Mouse (Mus musculus): Measurements from ENCODE around the gene Brms1.

GRCm38 (mm10) chr19:5098363-5099143, 57.4 kb downstream of the Brms1 start, which contains the start of gene Cnih2:
- TF ChIP-seq POLR2A (IDR thresholded peaks at IDR 0.05; ENCODE audit: insufficient read depth, low read depth, low read length) (peak; percentile 32; the same call in 1 of the 2 replicates), CTCF (IDR thresholded peaks at IDR 0.05) (no peak), EP300 (IDR thresholded peaks at IDR 0.05; ENCODE audit: insufficient read depth, low read depth, low read length) (no peak)

Measured in heart, adult 2 months (tissue).